Mouse (Mus musculus): Measurements from ENCODE around the gene Tmem221. TPM values are rescaled to one million over a fixed set of nuclear protein-coding genes. Genes with fewer than 3 reads are reported as not detected.

Tmem221 gene
- polyA plus RNA-seq (2015; fragmentation: Nextera tagmentation; extraction: Ambion mirVana) = 1.0 and 1.4 TPM in 2 replicates

DNA sequence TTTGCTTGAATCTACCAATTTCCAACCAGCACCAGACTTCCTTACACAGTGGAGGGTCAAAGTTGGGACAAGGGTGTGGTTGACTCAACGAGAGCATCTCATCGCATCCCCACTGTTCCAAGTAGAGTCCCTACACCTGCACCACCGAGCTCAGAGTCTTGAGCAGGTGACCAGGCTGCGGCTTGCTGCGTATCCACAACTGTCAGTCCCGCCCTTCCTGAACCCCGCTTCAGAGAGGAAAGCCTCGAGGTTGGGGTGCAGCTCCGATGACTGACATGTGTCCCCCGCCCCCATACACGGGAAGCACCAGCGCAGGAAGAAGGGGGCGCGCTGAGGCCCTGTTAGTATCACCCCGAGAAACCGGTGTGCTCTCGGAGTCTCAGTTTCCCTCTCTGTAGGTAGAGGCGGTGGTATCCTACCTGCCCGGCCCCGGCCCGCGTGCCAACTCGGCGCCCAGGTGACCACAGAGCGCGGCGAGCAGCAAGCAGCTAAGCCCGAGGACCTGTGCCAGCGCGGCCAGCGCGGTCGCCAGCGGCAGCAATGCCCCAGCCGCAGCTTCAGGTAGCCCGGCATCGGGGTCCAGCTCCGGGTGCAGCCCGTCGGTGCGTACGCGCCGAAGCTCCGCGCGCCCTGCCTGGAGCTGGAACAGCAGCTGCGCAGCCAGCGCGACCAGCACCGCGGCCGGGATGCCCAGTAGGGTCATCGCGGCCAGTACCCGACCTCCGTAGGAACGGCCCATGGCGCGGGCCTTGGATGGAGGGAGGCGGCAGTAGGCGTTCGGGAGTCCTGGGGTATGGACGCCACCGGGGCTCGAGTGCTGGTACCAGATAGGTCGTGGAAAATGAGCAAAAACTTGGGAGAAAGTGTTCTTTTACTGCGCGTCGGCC, at the start of gene Tmem221:
Tmem221 (minus strand) TSS at position 801 of the 887 bp plus-strand sequence.
- no peak for DNase-seq (ENCODE audit: low spot score)
- 0 out of 2 replicates have a peak, but pooled peaks cover 3% of the 10 kb centered on the region for H3K27me3 ChIP-seq (ENCODE audit: control insufficient read depth, insufficient read depth, low read length)

DNA sequence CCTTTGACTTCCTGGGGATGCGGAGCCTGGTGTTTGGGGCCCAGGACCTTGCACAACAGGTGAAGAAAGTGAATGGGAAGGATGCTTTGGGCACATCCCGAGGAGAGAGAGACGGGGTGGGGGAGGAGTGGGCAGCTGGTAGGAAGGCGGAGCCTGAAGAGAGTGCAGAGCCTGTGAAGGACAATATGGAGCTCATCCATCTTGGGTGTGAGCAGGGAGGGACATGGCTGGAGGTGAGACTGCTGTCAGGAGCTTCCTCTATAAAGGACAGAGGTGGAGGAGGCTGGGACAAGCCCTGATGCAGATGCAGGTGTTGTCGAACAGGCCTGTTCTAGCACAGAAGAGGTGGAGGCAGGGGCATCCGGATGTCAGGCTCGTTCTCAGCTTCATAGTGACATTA, 45.4 kb upstream of the Tmem221 start:
- 52% methylated on average over 7 of the region's 7 CpGs for WGBS
- DNase-seq (ENCODE audit: low spot score) (no peak), ATAC-seq (ENCODE audit: low FRiP score, low TSS enrichment) (no peak)
- Histone ChIP-seq H3K9ac (ENCODE audit: low read length) (no peak overlapping the region), H3K9me3 (ENCODE audit: control insufficient read depth, low read length) (no peaks in the 10 kb centered on the region), H3K4me3 (ENCODE audit: low read depth, low read length) (no peak overlapping the region), H3K27ac (replicated peaks) (no peak overlapping the region), H3K36me3 (ENCODE audit: control insufficient read depth, insufficient read depth, low read length) (no peaks in the 10 kb centered on the region), H3K4me1 (replicated peaks; ENCODE audit: control insufficient read depth, insufficient read depth) (peaks cover 3% of the 10 kb centered on the region; the same call in 1 of the 2 replicates), H3K27me3 (ENCODE audit: control insufficient read depth, insufficient read depth, low read length) (peaks cover 3% of the 10 kb centered on the region; the same call in 1 of the 2 replicates), H3K4me2 (replicated peaks; ENCODE audit: low read depth) (no peak overlapping the region)
- TF ChIP-seq CTCF (IDR thresholded peaks at IDR 0.05; ENCODE audit: low read depth) = no peak
- TF ChIP-seq EP300 (optimal IDR thresholded peaks at IDR 0.05) = no peak

More for the DNA sequence above, at the start of gene Tmem221:
- Histone ChIP-seq H3K9me3 (ENCODE audit: control insufficient read depth, low read length) (no peaks in the 10 kb centered on the region), H3K27ac (replicated peaks) (no peak within 1 kb of the TSS), H3K9ac (ENCODE audit: low read length) (peak within 1 kb of the TSS; percentile 58), H3K4me2 (replicated peaks; ENCODE audit: low read depth) (peak within 1 kb of the TSS; percentile 76), H3K36me3 (ENCODE audit: control insufficient read depth, insufficient read depth, low read length) (no peaks in the 10 kb centered on the region), H3K4me3 (ENCODE audit: low read depth, low read length) (peak within 1 kb of the TSS; percentile 45), H3K4me1 (replicated peaks; ENCODE audit: control insufficient read depth, insufficient read depth) (0 out of 2 replicates have a peak, but pooled peaks cover 2% of the 10 kb centered on the region)
- 4% methylated on average over 70 of the region's 70 CpGs for WGBS
- no peak for TF ChIP-seq CTCF (IDR thresholded peaks at IDR 0.05; ENCODE audit: low read depth)
- ATAC-seq (ENCODE audit: low FRiP score, low TSS enrichment) = peak; percentile 17; the same call in 1 of the 2 replicates

DNA sequence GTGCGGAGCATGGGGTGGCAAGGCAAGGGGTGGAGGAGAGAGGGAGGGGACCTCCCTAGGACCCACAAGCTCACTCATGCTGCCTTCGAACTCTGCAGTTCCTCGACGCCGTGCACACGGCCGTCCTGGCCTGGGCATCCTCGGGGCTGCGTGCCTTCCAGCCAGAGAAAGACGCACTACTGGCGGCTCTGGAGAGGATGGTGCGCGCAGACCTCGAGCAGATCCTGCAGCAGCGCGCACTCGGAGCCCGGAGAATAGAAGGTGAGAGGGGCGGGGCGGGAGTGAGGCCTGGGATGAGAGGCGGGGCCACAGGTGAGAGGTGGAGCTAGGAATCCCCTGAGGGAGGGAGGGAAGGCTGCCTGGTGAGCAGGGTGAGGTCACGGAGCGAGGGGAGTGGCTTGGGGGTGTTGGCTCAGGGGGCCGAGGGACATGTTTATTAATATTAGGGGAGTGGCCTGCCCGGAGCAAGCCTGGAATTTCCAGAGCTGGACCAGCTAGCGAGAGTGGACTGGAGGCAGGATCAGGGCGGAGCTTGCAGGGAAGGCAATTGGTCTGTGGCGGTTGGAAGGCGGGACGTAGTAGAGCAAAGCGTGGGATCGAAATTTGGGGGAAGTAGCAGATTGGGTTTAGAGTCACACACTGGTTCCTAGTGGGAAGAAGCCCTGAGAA, 44.1 kb upstream of the Tmem221 start:
- Histone ChIP-seq H3K36me3 (ENCODE audit: control insufficient read depth, insufficient read depth, low read length) (no peaks in the 10 kb centered on the region), H3K4me3 (ENCODE audit: low read depth, low read length) (peak overlapping the region; percentile 30), H3K9ac (ENCODE audit: low read length) (peak overlapping the region; percentile 18; the same call in 1 of the 2 replicates), H3K27me3 (ENCODE audit: control insufficient read depth, insufficient read depth, low read length) (peaks cover 3% of the 10 kb centered on the region; the same call in 1 of the 2 replicates), H3K4me1 (replicated peaks; ENCODE audit: control insufficient read depth, insufficient read depth) (peaks cover 3% of the 10 kb centered on the region; the same call in 1 of the 2 replicates), H3K4me2 (replicated peaks; ENCODE audit: low read depth) (peak overlapping the region; percentile 54), H3K27ac (replicated peaks) (no peak overlapping the region), H3K9me3 (ENCODE audit: control insufficient read depth, low read length) (no peaks in the 10 kb centered on the region)
- TF ChIP-seq CTCF (IDR thresholded peaks at IDR 0.05; ENCODE audit: low read depth) = no peak
- no peak for TF ChIP-seq EP300 (optimal IDR thresholded peaks at IDR 0.05)
- DNase-seq (ENCODE audit: low spot score) (peak; percentile 95), ATAC-seq (ENCODE audit: low FRiP score, low TSS enrichment) (peak; percentile 93)
- WGBS = 2% methylated on average over 31 of the region's 32 CpGs

DNA sequence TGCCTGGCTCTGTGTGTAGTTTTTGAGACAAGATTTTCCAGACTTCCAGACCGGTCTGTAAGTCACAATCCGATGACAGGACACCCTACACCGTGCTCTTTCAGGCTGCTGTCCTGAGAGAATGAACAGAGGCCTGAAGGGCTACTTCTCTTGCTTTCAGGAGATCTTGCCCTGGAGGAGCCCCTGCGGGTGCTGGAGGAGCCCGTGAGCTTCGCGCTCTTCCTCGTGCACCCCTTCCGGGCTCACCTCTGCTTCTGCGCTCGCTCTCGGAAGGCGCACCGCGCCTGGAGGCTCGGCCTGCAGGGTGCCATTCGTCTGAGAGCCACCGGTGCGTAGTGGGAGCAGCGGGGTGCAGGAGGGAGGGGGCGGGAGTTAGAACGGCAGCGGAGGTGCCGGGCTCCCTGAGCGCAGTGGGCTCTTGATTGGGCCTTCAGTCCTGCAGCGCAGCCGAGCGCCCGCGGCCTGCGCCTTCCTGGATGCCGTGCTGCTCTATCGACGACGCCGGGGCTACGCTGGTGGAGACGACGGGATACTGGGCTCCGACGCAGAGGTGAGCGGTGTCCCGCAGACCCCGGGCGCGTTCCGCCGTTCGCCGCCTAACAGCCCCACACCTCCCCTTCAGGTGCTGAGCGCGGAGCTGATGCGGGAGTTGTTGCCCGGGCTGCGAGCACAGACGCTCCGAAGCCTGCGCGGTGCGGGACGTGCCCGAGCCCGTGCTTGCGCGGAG, 43.4 kb upstream of the Tmem221 start:
- 7% methylated on average over 45 of the region's 65 CpGs for WGBS

DNA sequence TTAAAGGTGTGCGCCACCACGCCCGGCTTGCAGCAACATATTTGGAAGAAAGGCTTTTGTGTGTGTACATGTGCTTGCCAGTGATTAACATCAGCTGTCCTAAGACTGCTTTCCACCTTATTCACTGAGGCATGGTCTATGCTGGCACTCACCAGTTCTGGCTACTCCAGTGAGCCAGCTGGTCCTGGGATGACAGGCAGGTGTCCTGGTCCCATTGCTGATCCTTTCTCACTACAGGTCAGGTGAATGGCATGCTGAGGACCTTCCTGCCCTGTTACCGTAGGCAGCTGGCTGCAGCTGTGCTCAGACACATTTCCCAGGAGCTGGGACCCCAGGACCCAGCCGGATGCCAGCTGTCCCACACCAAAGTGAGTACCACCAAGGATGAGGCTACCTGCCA, 40.2 kb upstream of the Tmem221 start:
- Histone ChIP-seq H3K4me3 (ENCODE audit: low read depth, low read length) (no peak overlapping the region), H3K27ac (replicated peaks) (no peak overlapping the region), H3K9me3 (ENCODE audit: control insufficient read depth, low read length) (no peaks in the 10 kb centered on the region), H3K9ac (ENCODE audit: low read length) (no peak overlapping the region), H3K4me2 (replicated peaks; ENCODE audit: low read depth) (no peak overlapping the region), H3K36me3 (ENCODE audit: control insufficient read depth, insufficient read depth, low read length) (no peaks in the 10 kb centered on the region), H3K4me1 (replicated peaks; ENCODE audit: control insufficient read depth, insufficient read depth) (peaks cover 3% of the 10 kb centered on the region; the same call in 1 of the 2 replicates), H3K27me3 (ENCODE audit: control insufficient read depth, insufficient read depth, low read length) (peaks cover 3% of the 10 kb centered on the region; the same call in 1 of the 2 replicates)
- 91% methylated on average over 5 of the region's 5 CpGs for WGBS
- DNase-seq (ENCODE audit: low spot score) = no peak
- ATAC-seq (ENCODE audit: low FRiP score, low TSS enrichment) = no peak
- TF ChIP-seq CTCF (IDR thresholded peaks at IDR 0.05; ENCODE audit: low read depth) (no peak), EP300 (optimal IDR thresholded peaks at IDR 0.05) (no peak)

More for the DNA sequence above, 43.4 kb upstream of the Tmem221 start:
- no peaks in the 10 kb centered on the region for H3K9me3 ChIP-seq (ENCODE audit: control insufficient read depth, low read length)
- H3K27me3 ChIP-seq (ENCODE audit: control insufficient read depth, insufficient read depth, low read length) = peaks cover 3% of the 10 kb centered on the region; the same call in 1 of the 2 replicates
- H3K9ac ChIP-seq (ENCODE audit: low read length) = peak overlapping the region; percentile 18
- peak; percentile 32 for DNase-seq (ENCODE audit: low spot score)
- ATAC-seq (ENCODE audit: low FRiP score, low TSS enrichment) = 0 out of 2 replicates have a peak, but pooled peaks have one; percentile 0
- no peak overlapping the region for H3K27ac ChIP-seq (replicated peaks)
- peak overlapping the region; percentile 30 for H3K4me3 ChIP-seq (ENCODE audit: low read depth, low read length)
- TF ChIP-seq CTCF (IDR thresholded peaks at IDR 0.05; ENCODE audit: low read depth) = no peak
- no peak for TF ChIP-seq EP300 (optimal IDR thresholded peaks at IDR 0.05)
- no peaks in the 10 kb centered on the region for H3K36me3 ChIP-seq (ENCODE audit: control insufficient read depth, insufficient read depth, low read length)
- H3K4me1 ChIP-seq (replicated peaks; ENCODE audit: control insufficient read depth, insufficient read depth) = peaks cover 3% of the 10 kb centered on the region; the same call in 1 of the 2 replicates
- peak overlapping the region; percentile 54 for H3K4me2 ChIP-seq (replicated peaks; ENCODE audit: low read depth)

Measured in stomach, postnatal 0 days (tissue).